Mouse (Mus musculus) small intestine, adult 2 months (tissue): Measurements from ENCODE around the gene Yeats2. TPM values are rescaled to one million over a fixed set of nuclear protein-coding genes. Genes with fewer than 3 reads are reported as not detected.
A peak's percentile ranks its signal among the peaks of the same experiment; 100 is the strongest.

Experiments
- H3K27ac ChIP-seq: fragments of 200-500 bp; 2 replicates; pipeline ENCODE4 v1.5.1; 2012; ENCODE audit warnings: low read depth, low read length, control low read depth, inconsistent platforms; ENCODE audit not compliant: insufficient read depth
- H3K27me3 ChIP-seq: fragments of 200-500 bp; 2 replicates; pipeline ENCODE4 v1.6.1; 2012; ENCODE audit warnings: mild to moderate bottlenecking, moderate library complexity, low read length, inconsistent platforms; ENCODE audit not compliant: control insufficient read depth, insufficient read depth
- H3K36me3 ChIP-seq: fragments of 200-500 bp; 2 replicates; pipeline ENCODE4 v1.6.1; 2012; ENCODE audit warnings: mild to moderate bottlenecking, low read length, control low read depth, inconsistent platforms; ENCODE audit not compliant: control insufficient read depth, insufficient read depth
- H3K4me1 ChIP-seq: fragments of 200-500 bp; 2 replicates; pipeline ENCODE4 v1.6.1; 2012; ENCODE audit warnings: low read length, inconsistent platforms, mixed read lengths; ENCODE audit not compliant: control insufficient read depth, insufficient read depth, insufficient read length
- H3K4me3 ChIP-seq: fragments of 200-500 bp; 2 replicates; pipeline ENCODE4 v1.5.1; 2012; ENCODE audit warnings: low read depth, mild to moderate bottlenecking, control low read depth, inconsistent platforms, low read length, moderate library complexity
- CTCF ChIP-seq: fragments of 200-500 bp; IDR thresholded peaks from 2 replicates; pipeline ENCODE4 v1.5.1; 2012; ENCODE audit warnings: low read depth, mild to moderate bottlenecking, control low read depth, inconsistent platforms, low read length, moderate library complexity, mixed read lengths; ENCODE audit not compliant: insufficient replicate concordance, insufficient read length; ENCODE audit errors: extremely low read depth
- POLR2A ChIP-seq: fragments of 200-500 bp; IDR thresholded peaks from 2 replicates; pipeline ENCODE4 v1.6.1; 2012; ENCODE audit warnings: low read depth, mild to moderate bottlenecking, control low read depth, inconsistent platforms, low read length, moderate library complexity
- WGBS: fragments of 180-500 bp; shearing (Covaris S2); methylation state at CpG from one replicate; pipeline ENCODE4 v1.1.7; 2018; 5-methylcytosine and 5-hydroxymethylcytosine counted together
- polyA plus RNA-seq: library from polyadenylated mRNA; depleted of rRNA; stranded (reverse); fragments of >200 nt; gene quantifications from 2 replicates; pipeline ENCODE4 v1.2.3, GENCODE M21; 2012

Yeats2 gene
- polyA plus RNA-seq, 1 experiment: 7.3 TPM

DNA sequence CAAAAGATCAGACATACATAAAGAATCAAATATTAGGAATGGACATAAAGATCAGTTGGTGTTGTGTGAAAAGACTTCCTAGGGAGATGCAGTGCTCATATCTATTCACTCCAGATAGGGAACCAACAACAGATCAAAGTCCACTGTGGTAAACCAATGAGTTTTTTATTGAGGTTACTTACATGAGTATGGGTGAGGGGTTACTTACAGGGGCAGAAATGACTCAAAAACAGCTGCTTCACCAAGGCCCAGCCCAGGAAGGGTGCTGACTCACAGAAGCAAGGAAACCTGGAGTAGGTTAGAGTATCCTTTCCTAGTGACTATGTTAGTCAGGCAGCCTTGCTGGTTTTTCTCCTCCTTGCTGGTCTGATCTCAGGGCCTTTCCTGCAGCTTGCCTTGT, 51.2 kb downstream of the Yeats2 start:
- no peaks in the 10 kb centered on the region for H3K27me3 ChIP-seq
- no peak overlapping the region for H3K4me3 ChIP-seq
- no peak overlapping the region for H3K27ac ChIP-seq
- H3K36me3 ChIP-seq: peaks cover 24% of the 10 kb centered on the region
- H3K4me1 ChIP-seq: peaks cover 9% of the 10 kb centered on the region; the same call in 1 of the 2 replicates
- no peak for TF ChIP-seq POLR2A
- no peak for TF ChIP-seq CTCF

GRCm38 (mm10) chr16:20195546-20195945, 54.7 kb downstream of the Yeats2 start:
- H3K4me1 ChIP-seq: peaks cover 12% of the 10 kb centered on the region; the same call in 1 of the 2 replicates
- TF ChIP-seq CTCF: no peak
- no peak for TF ChIP-seq POLR2A
- WGBS: 98% methylated on average over 3 of the region's 3 CpGs
- no peaks in the 10 kb centered on the region for H3K27me3 ChIP-seq
- no peak overlapping the region for H3K4me3 ChIP-seq
- peaks cover 15% of the 10 kb centered on the region for H3K36me3 ChIP-seq
- no peak overlapping the region for H3K27ac ChIP-seq

DNA sequence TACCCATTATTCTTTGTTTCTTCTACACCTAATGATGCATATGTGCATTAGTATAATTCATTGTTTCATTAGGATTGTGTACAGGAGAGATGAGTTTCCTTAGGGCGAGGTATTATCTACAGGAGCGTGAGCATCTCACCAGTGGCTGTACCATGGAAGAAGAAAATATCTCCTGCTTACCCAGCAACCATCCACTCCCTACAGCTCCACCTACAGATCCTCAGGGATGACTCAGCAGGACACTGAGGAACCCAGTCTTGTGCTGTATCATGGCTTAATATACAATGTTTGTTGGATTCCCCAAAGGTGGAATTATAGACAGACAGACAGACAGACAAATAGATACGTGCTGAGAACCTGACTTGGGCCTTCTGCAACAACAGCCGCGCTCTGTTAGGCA, 56.1 kb downstream of the Yeats2 start:
- Histone ChIP-seq H3K4me3 (no peak overlapping the region), H3K36me3 (peaks cover 14% of the 10 kb centered on the region), H3K27ac (no peak overlapping the region), H3K4me1 (peaks cover 8% of the 10 kb centered on the region; the same call in 1 of the 2 replicates), H3K27me3 (no peaks in the 10 kb centered on the region)
- no peak for TF ChIP-seq CTCF
- 92% methylated on average over 5 of the region's 5 CpGs for WGBS

DNA sequence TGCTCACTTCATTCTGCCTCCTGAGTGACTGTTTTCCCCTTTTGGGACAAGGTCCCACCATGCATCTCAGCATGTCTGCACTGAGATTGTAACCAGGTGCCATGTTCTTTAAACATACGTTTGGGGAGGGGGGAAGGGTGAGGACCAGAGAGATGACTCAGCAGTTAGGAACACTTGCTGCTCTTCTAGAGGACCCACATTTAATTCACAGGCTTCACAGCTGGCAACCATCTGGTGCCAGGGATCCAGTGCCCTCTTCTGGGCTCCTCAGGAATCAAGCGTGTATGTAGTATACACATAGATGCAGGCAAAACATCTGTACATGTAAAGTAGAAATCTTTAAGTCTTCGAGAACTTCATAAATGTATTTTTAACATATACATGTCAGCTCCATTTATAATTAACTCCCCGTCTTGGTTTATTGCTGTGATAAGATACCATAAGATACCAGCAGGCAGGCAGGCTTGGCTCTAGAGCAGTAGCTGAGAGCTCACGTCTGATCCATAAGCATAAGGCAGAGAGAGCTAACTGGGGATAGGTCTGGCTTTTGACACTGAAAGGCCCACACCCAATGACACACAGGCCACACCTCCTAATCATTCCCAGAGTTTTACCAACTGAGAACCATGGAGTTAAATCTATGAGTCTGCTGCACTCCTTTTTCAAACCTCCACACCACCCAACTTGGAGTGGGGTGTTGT, 58.8 kb downstream of the Yeats2 start:
- H3K4me1 ChIP-seq: peaks cover 3% of the 10 kb centered on the region; the same call in 1 of the 2 replicates
- no peak for TF ChIP-seq POLR2A
- TF ChIP-seq CTCF: peak; percentile 18; the same call in 1 of the 2 replicates
- no peaks in the 10 kb centered on the region for H3K27me3 ChIP-seq
- 35% methylated on average over 5 of the region's 5 CpGs for WGBS
- H3K27ac ChIP-seq: no peak overlapping the region
- no peak overlapping the region for H3K4me3 ChIP-seq
- H3K36me3 ChIP-seq: peaks cover 13% of the 10 kb centered on the region

DNA sequence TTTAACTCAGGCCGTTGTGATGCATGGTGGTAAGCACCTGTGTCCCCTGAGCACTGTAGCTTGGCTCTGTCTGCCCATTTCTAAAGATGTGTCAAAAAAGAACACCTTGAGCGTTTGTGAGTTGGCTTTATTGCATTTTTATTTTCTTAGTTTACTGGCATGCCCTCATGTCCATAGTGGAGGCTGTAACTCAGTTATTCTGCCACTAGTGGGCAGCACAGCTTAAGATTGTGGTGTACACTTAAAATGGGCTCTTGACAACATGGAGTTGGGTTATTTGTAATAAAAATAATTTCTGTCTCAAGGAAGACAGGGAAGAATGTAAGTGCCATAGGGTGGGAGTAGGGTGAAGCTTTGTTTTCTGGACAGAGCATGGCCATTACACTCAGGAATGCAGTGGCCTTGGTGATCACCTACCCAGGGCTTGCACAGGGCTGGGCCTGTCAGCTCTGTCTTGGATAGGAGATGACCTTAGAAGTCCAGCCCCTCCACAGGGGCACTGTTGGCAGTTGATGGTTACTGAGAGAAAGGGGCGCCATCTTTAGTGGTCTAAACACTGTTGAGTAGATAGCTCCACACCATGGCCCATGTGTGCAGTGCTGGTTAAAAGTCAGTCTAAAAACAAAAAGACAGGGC, 72.8 kb downstream of the Yeats2 start:
- no peaks in the 10 kb centered on the region for H3K27me3 ChIP-seq
- H3K27ac ChIP-seq: no peak overlapping the region
- H3K36me3 ChIP-seq: peaks cover 41% of the 10 kb centered on the region
- no peak overlapping the region for H3K4me3 ChIP-seq
- TF ChIP-seq CTCF: peak; percentile 9; the same call in 1 of the 2 replicates
- no peak for TF ChIP-seq POLR2A
- no peaks in the 10 kb centered on the region for H3K4me1 ChIP-seq
- WGBS: 85% methylated on average over 3 of the region's 3 CpGs

- Histone ChIP-seq H3K36me3 (peaks cover 41% of the 10 kb centered on the region), H3K4me1 (no peaks in the 10 kb centered on the region), H3K27ac (no peak overlapping the region), H3K27me3 (no peaks in the 10 kb centered on the region), H3K4me3 (no peak overlapping the region)
- WGBS: 95% methylated on average over 6 of the region's 6 CpGs
- TF ChIP-seq POLR2A (no peak), CTCF (no peak)
These were observed 81.9 kb downstream of the Yeats2 start for GRCm38 (mm10) chr16:20222726-20223125.

DNA sequence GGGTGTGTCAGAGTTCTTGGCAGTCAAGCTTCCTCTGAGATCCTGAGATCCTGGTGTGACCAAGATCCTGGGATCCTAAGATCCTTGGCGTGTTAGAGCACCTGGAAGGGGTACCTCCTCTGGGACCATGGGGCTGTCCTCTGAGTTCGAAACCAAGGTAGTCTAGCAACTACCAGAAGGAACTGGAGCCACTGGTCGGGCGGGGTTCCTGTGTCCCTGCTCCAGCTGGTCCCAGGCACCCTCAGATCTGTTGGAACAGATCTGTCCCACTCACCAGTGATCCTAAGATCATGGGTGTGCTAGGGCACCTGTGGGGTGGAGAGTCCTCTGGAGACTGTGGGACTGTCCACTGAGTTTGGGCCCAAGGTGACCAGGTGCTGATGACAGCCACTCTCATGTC, 85.8 kb downstream of the Yeats2 start:
- WGBS: 98% methylated on average over 4 of the region's 4 CpGs
- no peak overlapping the region for H3K27ac ChIP-seq
- no peaks in the 10 kb centered on the region for H3K4me1 ChIP-seq
- H3K27me3 ChIP-seq: no peaks in the 10 kb centered on the region
- no peak for TF ChIP-seq CTCF
- no peak for TF ChIP-seq POLR2A
- no peak overlapping the region for H3K4me3 ChIP-seq
- peaks cover 47% of the 10 kb centered on the region for H3K36me3 ChIP-seq
